Comparison of ENCODE assay signal across 32 mouse cellular contexts in the genomic region with DNA sequence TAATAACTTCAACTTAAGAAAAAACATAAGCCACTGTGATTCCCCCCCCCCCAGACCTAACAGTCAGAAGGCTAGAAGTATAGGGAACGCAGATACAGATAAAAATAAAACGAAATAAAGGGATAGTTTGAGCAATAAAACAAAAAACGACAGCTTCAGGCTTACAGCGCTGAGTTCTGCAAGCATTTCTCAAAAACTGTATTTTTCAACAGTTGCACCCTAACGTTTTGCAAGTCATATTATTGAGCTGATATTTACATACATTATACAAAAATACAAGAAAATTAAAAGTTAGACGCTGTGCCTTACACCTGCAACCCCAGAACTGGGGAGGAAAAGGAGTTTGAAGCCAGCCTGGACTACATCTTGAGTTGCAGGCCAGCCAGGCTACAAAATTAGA. TPM values are rescaled to one million over a fixed set of nuclear protein-coding genes. Genes with fewer than 3 reads are reported as not detected.
DNase-seq lines count a peak whose midpoint lies in the region; ATAC-seq and TF ChIP-seq lines count a peak whose summit lies in the region.
"Had no signal": no experiment of that assay in that cellular context is flagged by ENCODE, and none has a peak within 500 bp of the region (broad histone marks: within the 10 kb centered on the region; RNA-seq: fewer than 3 reads in every experiment).

No protein-coding gene starts in this region.

- H3K27me3 ChIP-seq in intestine, embryonic 14.5 days (replicated peaks; ENCODE audit: control insufficient read depth, insufficient read depth, low read length), result peaks cover 91% of the 10 kb centered on the region
- H3K27me3 ChIP-seq in intestine, embryonic 15.5 days (replicated peaks), result peaks cover 63% of the 10 kb centered on the region
- peaks cover 88% of the 10 kb centered on the region for H3K27me3 ChIP-seq in midbrain, embryonic 11.5 days (ENCODE audit: control insufficient read depth, insufficient read depth, low read length)
- peaks cover 99% of the 10 kb centered on the region for H3K27me3 ChIP-seq in midbrain, embryonic 10.5 days (ENCODE audit: low read depth, poor library complexity, severe bottlenecking)
- H3K27me3 ChIP-seq in E14TG2a.4 (ENCODE audit: insufficient read depth, low read length), result peaks cover 92% of the 10 kb centered on the region
- H3K27me3 ChIP-seq in stomach, embryonic 16.5 days (ENCODE audit: control insufficient read depth, insufficient read depth, low read length), result peaks cover 80% of the 10 kb centered on the region

- TF ChIP-seq CTCF in E14TG2a.4 (conservative IDR thresholded peaks at IDR 0.05; ENCODE audit: low read length), result no peak

- ATAC-seq in intestine, embryonic 14.5 days (replicated peaks; ENCODE audit: low FRiP score, low TSS enrichment, low read depth), result no peak
- no peak for ATAC-seq in intestine, embryonic 15.5 days
- no peak for ATAC-seq in midbrain, embryonic 11.5 days (ENCODE audit: low FRiP score)
- ATAC-seq in stomach, embryonic 16.5 days (ENCODE audit: insufficient read depth, low FRiP score), result no peak
- ATAC-seq: activated CD4-positive, CD25-positive, alpha-beta regulatory T cell, adult 4 months; CD4-positive, CD25-positive, alpha-beta regulatory T cell, adult 4 months; forebrain, embryonic 14.5 days; forebrain, postnatal 0 days had no signal

- H3K4me1 ChIP-seq in intestine, embryonic 14.5 days (replicated peaks; ENCODE audit: control insufficient read depth, insufficient read depth, low read length), result no peaks in the 10 kb centered on the region
- 0 out of 2 replicates have a peak, but pooled peaks cover 4% of the 10 kb centered on the region for H3K4me1 ChIP-seq in intestine, embryonic 15.5 days (replicated peaks)
- H3K4me1 ChIP-seq in midbrain, embryonic 11.5 days (ENCODE audit: control insufficient read depth, insufficient read depth, low read length), result no peaks in the 10 kb centered on the region
- H3K4me1 ChIP-seq in midbrain, embryonic 10.5 days, result peaks cover 7% of the 10 kb centered on the region
- peaks cover 32% of the 10 kb centered on the region for H3K4me1 ChIP-seq in E14TG2a.4 (replicated peaks; ENCODE audit: low read depth, low read length)
- 0 out of 2 replicates have a peak, but pooled peaks cover 3% of the 10 kb centered on the region for H3K4me1 ChIP-seq in stomach, embryonic 16.5 days (ENCODE audit: control insufficient read depth, insufficient read depth, low read length)
- H3K4me1 ChIP-seq: embryonic facial prominence, embryonic 12.5 days; hindbrain, embryonic 12.5 days; hindbrain, embryonic 15.5 days had no signal

- no peak for DNase-seq in intestine, embryonic 14.5 days (ENCODE audit: low spot score)
- DNase-seq in midbrain, embryonic 11.5 days (ENCODE audit: low spot score, missing footprints), result peak; percentile 91
- no peak for DNase-seq in midbrain, embryonic 10.5 days (ENCODE audit: low spot score)
- DNase-seq in cerebellum, adult 9-11 months, result no peak
- DNase-seq: adrenal gland, adult 8-10 months; adrenal gland, postnatal 25 days; cerebellum, adult 11-12 months; cerebellum, adult 8-10 months; cerebellum, postnatal 25 days; forebrain, postnatal 0 days; gastrocnemius, adult 2 months; gastrocnemius, postnatal 14 days; heart, adult 18-20 months; heart, postnatal 14 days; heart, postnatal 4 days had no signal

- H3K4me3 ChIP-seq in intestine, embryonic 14.5 days (ENCODE audit: low read depth, low read length), result no peak overlapping the region
- H3K4me3 ChIP-seq in intestine, embryonic 15.5 days (replicated peaks), result no peak overlapping the region
- no peak overlapping the region for H3K4me3 ChIP-seq in midbrain, embryonic 11.5 days (ENCODE audit: low read depth, low read length)
- no peak overlapping the region for H3K4me3 ChIP-seq in midbrain, embryonic 10.5 days
- peak overlapping the region; percentile 77 for H3K4me3 ChIP-seq in E14TG2a.4 (replicated peaks; ENCODE audit: low read length)
- H3K4me3 ChIP-seq in stomach, embryonic 16.5 days (replicated peaks; ENCODE audit: low read length), result peak overlapping the region; percentile 41
- H3K4me3 ChIP-seq: embryonic facial prominence, embryonic 12.5 days; embryonic facial prominence, embryonic 15.5 days; hindbrain, embryonic 12.5 days; hindbrain, embryonic 15.5 days had no signal

- H3K4me2 ChIP-seq in intestine, embryonic 14.5 days (ENCODE audit: low read length), result peak overlapping the region; percentile 29; the same call in 1 of the 2 replicates
- H3K4me2 ChIP-seq in intestine, embryonic 15.5 days (replicated peaks), result no peak overlapping the region
- no peak overlapping the region for H3K4me2 ChIP-seq in midbrain, embryonic 11.5 days
- peak overlapping the region; percentile 34; the same call in 1 of the 2 replicates for H3K4me2 ChIP-seq in stomach, embryonic 16.5 days (ENCODE audit: low read depth, low read length)
- H3K4me2 ChIP-seq: embryonic facial prominence, embryonic 12.5 days; embryonic facial prominence, embryonic 15.5 days; hindbrain, embryonic 12.5 days; hindbrain, embryonic 15.5 days had no signal

- H3K36me3 ChIP-seq in intestine, embryonic 14.5 days (ENCODE audit: control insufficient read depth, insufficient read depth, low read length), result no peaks in the 10 kb centered on the region
- H3K36me3 ChIP-seq in intestine, embryonic 15.5 days, result no peaks in the 10 kb centered on the region
- no peaks in the 10 kb centered on the region for H3K36me3 ChIP-seq in midbrain, embryonic 11.5 days (ENCODE audit: control insufficient read depth, insufficient read depth, low read length)
- H3K36me3 ChIP-seq in midbrain, embryonic 10.5 days, result no peaks in the 10 kb centered on the region
- H3K36me3 ChIP-seq in E14TG2a.4 (ENCODE audit: insufficient read depth, low read length), result no peaks in the 10 kb centered on the region
- H3K36me3 ChIP-seq in stomach, embryonic 16.5 days (ENCODE audit: control insufficient read depth, insufficient read depth, low read length), result no peaks in the 10 kb centered on the region
- H3K36me3 ChIP-seq: embryonic facial prominence, embryonic 12.5 days; embryonic facial prominence, embryonic 15.5 days; heart, embryonic 13.5 days; hindbrain, embryonic 12.5 days; hindbrain, embryonic 15.5 days had no signal

- H3K9ac ChIP-seq in intestine, embryonic 14.5 days (ENCODE audit: low read length), result no peak overlapping the region
- H3K9ac ChIP-seq in intestine, embryonic 15.5 days, result no peak overlapping the region
- H3K9ac ChIP-seq in midbrain, embryonic 11.5 days (ENCODE audit: low read length), result no peak overlapping the region
- H3K9ac ChIP-seq in stomach, embryonic 16.5 days (ENCODE audit: low read length), result no peak overlapping the region
- H3K9ac ChIP-seq: embryonic facial prominence, embryonic 12.5 days; embryonic facial prominence, embryonic 15.5 days; forebrain, postnatal 0 days; heart, embryonic 13.5 days; hindbrain, embryonic 12.5 days; hindbrain, embryonic 15.5 days had no signal

- H3K27ac ChIP-seq in intestine, embryonic 14.5 days (ENCODE audit: low read depth), result no peak overlapping the region
- H3K27ac ChIP-seq in intestine, embryonic 15.5 days, result no peak overlapping the region
- no peak overlapping the region for H3K27ac ChIP-seq in midbrain, embryonic 11.5 days (ENCODE audit: low read depth, low read length)
- H3K27ac ChIP-seq in midbrain, embryonic 10.5 days (replicated peaks), result no peak overlapping the region
- H3K27ac ChIP-seq in stomach, embryonic 16.5 days (ENCODE audit: low read length), result no peak overlapping the region
- H3K27ac ChIP-seq: embryonic facial prominence, embryonic 12.5 days; embryonic facial prominence, embryonic 15.5 days; gastrocnemius, adult 2 months; heart, embryonic 13.5 days; hindbrain, embryonic 12.5 days; hindbrain, embryonic 15.5 days had no signal

- 12% methylated on average over 6 of the region's 6 CpGs for WGBS in intestine, embryonic 14.5 days
- WGBS in intestine, embryonic 15.5 days, result 12% methylated on average over 6 of the region's 6 CpGs
- WGBS in midbrain, embryonic 11.5 days, result 5% methylated on average over 6 of the region's 6 CpGs
- 5% methylated on average over 6 of the region's 6 CpGs for WGBS in midbrain, embryonic 10.5 days
- WGBS in stomach, embryonic 16.5 days, result 8% methylated on average over 6 of the region's 6 CpGs

- no peaks in the 10 kb centered on the region for H3K9me3 ChIP-seq in intestine, embryonic 14.5 days (ENCODE audit: control insufficient read depth, low read length)
- no peaks in the 10 kb centered on the region for H3K9me3 ChIP-seq in intestine, embryonic 15.5 days
- no peaks in the 10 kb centered on the region for H3K9me3 ChIP-seq in midbrain, embryonic 11.5 days (ENCODE audit: control insufficient read depth, low read length)
- H3K9me3 ChIP-seq in midbrain, embryonic 10.5 days (replicated peaks), result no peaks in the 10 kb centered on the region
- no peaks in the 10 kb centered on the region for H3K9me3 ChIP-seq in E14TG2a.4 (ENCODE audit: low read length)
- H3K9me3 ChIP-seq in stomach, embryonic 16.5 days (replicated peaks; ENCODE audit: control insufficient read depth, low read length), result no peaks in the 10 kb centered on the region
- H3K9me3 ChIP-seq: embryonic facial prominence, embryonic 12.5 days; embryonic facial prominence, embryonic 15.5 days; heart, embryonic 13.5 days; hindbrain, embryonic 12.5 days; hindbrain, embryonic 15.5 days had no signal

RNA-seq across cellular contexts. Expression of a gene that starts 0.4 kb away (rescaled TPM):
- polyA plus RNA-seq in intestine, embryonic 14.5 days (2014; fragmentation: Nextera tagmentation; extraction: Ambion mirVana), result 0.79 and 6.4 TPM in 2 replicates
- 5.7 and 5.8 TPM in 2 replicates for polyA plus RNA-seq in intestine, embryonic 15.5 days (2015; fragmentation: Nextera tagmentation; extraction: Ambion mirVana)
- not detected in 2 replicates for polyA plus RNA-seq in midbrain, embryonic 11.5 days (2014; fragmentation: Nextera tagmentation; extraction: Ambion mirVana)
- polyA plus RNA-seq in midbrain, embryonic 10.5 days (2016; fragmentation: Nextera tagmentation; extraction: Ambion mirVana), result not detected in 2 replicates
- polyA plus RNA-seq in stomach, embryonic 16.5 days (2015; fragmentation: Nextera tagmentation; extraction: Ambion mirVana), result 7.5 and 8.1 TPM in 2 replicates
- polyA plus RNA-seq: activated CD4-positive, CD25-positive, alpha-beta regulatory T cell, adult 4 months; brain, embryonic 14.5 days; C2C12; CD4-positive, CD25-positive, alpha-beta regulatory T cell, adult 4 months; embryonic facial prominence, embryonic 12.5 days; embryonic facial prominence, embryonic 15.5 days; forebrain, embryonic 11.5 days; forebrain, embryonic 14.5 days; forebrain, postnatal 0 days; frontal cortex, adult 2 months; gonadal fat pad, adult 2 months; heart, embryonic 13.5 days; heart, embryonic 16.5 days; hindbrain, embryonic 12.5 days; hindbrain, embryonic 15.5 days had no signal

RNA-seq across cellular contexts. Expression of a gene that starts 37.7 kb away (rescaled TPM):
- polyA plus RNA-seq in intestine, embryonic 14.5 days (2014; fragmentation: Nextera tagmentation; extraction: Ambion mirVana), result 24.0 and 30.2 TPM in 2 replicates
- 36.0 and 38.2 TPM in 2 replicates for polyA plus RNA-seq in intestine, embryonic 15.5 days (2015; fragmentation: Nextera tagmentation; extraction: Ambion mirVana)
- polyA plus RNA-seq in midbrain, embryonic 11.5 days (2014; fragmentation: Nextera tagmentation; extraction: Ambion mirVana), result not detected in 2 replicates
- not detected in 2 replicates for polyA plus RNA-seq in midbrain, embryonic 10.5 days (2016; fragmentation: Nextera tagmentation; extraction: Ambion mirVana)
- 2.5 and 3.4 TPM in 2 replicates for polyA plus RNA-seq in stomach, embryonic 16.5 days (2015; fragmentation: Nextera tagmentation; extraction: Ambion mirVana)
- polyA plus RNA-seq: activated CD4-positive, CD25-positive, alpha-beta regulatory T cell, adult 4 months; brain, embryonic 14.5 days; C2C12; CD4-positive, CD25-positive, alpha-beta regulatory T cell, adult 4 months; embryonic facial prominence, embryonic 12.5 days; embryonic facial prominence, embryonic 15.5 days; forebrain, embryonic 11.5 days; forebrain, embryonic 14.5 days; forebrain, postnatal 0 days; heart, embryonic 13.5 days; hindbrain, embryonic 12.5 days; hindbrain, embryonic 15.5 days had no signal

RNA-seq across cellular contexts. Expression of a gene that starts 52.9 kb away (rescaled TPM):
- 1.6 and 1.7 TPM in 2 replicates for polyA plus RNA-seq in intestine, embryonic 14.5 days (2014; fragmentation: Nextera tagmentation; extraction: Ambion mirVana)
- polyA plus RNA-seq in intestine, embryonic 15.5 days (2015; fragmentation: Nextera tagmentation; extraction: Ambion mirVana), result 1.6 and 1.7 TPM in 2 replicates
- polyA plus RNA-seq in midbrain, embryonic 11.5 days (2014; fragmentation: Nextera tagmentation; extraction: Ambion mirVana), result not detected in 2 replicates
- polyA plus RNA-seq in midbrain, embryonic 10.5 days (2016; fragmentation: Nextera tagmentation; extraction: Ambion mirVana), result not detected in 2 replicates
- 0.31 TPM in 1 of 2 replicates, not detected in the other for polyA plus RNA-seq in stomach, embryonic 16.5 days (2015; fragmentation: Nextera tagmentation; extraction: Ambion mirVana)
- polyA plus RNA-seq: activated CD4-positive, CD25-positive, alpha-beta regulatory T cell, adult 4 months; brain, embryonic 14.5 days; C2C12; CD4-positive, CD25-positive, alpha-beta regulatory T cell, adult 4 months; embryonic facial prominence, embryonic 12.5 days; embryonic facial prominence, embryonic 15.5 days; forebrain, embryonic 11.5 days; forebrain, embryonic 14.5 days; forebrain, postnatal 0 days; frontal cortex, adult 2 months; gonadal fat pad, adult 2 months; heart, embryonic 13.5 days; heart, embryonic 16.5 days; hindbrain, embryonic 12.5 days; hindbrain, embryonic 15.5 days had no signal

Comparison
In these comparisons a context has a peak if more than half of its experiments do, and no peak if none do; other contexts are left out.
1. H3K4me2 ChIP-seq: peak in intestine, embryonic 14.5 days (single experiment) and stomach, embryonic 16.5 days (single experiment); none in intestine, embryonic 15.5 days (single experiment) and midbrain, embryonic 11.5 days (single experiment).
2. H3K4me3 ChIP-seq: peak in E14TG2a.4 (single experiment) and stomach, embryonic 16.5 days (single experiment); none in intestine, embryonic 14.5 days (single experiment), intestine, embryonic 15.5 days (single experiment), midbrain, embryonic 11.5 days (single experiment) and midbrain, embryonic 10.5 days (single experiment).